ENCODE assay signal across 9 mouse cellular contexts in genomic region chr11:52097596-52097995, GRCm38 (mm10). TPM values are rescaled to one million over a fixed set of nuclear protein-coding genes. Genes with fewer than 3 reads are reported as not detected.
DNase-seq lines count a peak whose midpoint lies in the region; ATAC-seq and TF ChIP-seq lines count a peak whose summit lies in the region.
"Had no signal": no experiment of that assay in that cellular context is flagged by ENCODE, and none has a peak within 500 bp of the region (broad histone marks: within the 10 kb centered on the region; RNA-seq: fewer than 3 reads in every experiment).

No protein-coding gene starts in this region.

- peak overlapping the region; percentile 100; the same call in 1 of the 2 replicates for H3K27ac ChIP-seq in kidney, postnatal 0 days
- H3K27ac ChIP-seq in hindbrain, embryonic 16.5 days (ENCODE audit: low read depth, low read length) = peak overlapping the region; percentile 100
- no peak overlapping the region for H3K27ac ChIP-seq in neural tube, embryonic 12.5 days

- H3K4me1 ChIP-seq in kidney, postnatal 0 days (replicated peaks; ENCODE audit: insufficient read depth, low read length) = peaks cover 24% of the 10 kb centered on the region
- H3K4me1 ChIP-seq in hindbrain, embryonic 16.5 days (ENCODE audit: control insufficient read depth, insufficient read depth, low read depth, low read length) = peaks cover 26% of the 10 kb centered on the region
- peaks cover 29% of the 10 kb centered on the region for H3K4me1 ChIP-seq in neural tube, embryonic 12.5 days

- peak overlapping the region; percentile 70; the same call in 1 of the 2 replicates for H3K4me2 ChIP-seq in kidney, postnatal 0 days (ENCODE audit: low read length)
- H3K4me2 ChIP-seq in hindbrain, embryonic 16.5 days (ENCODE audit: low read length) = peak overlapping the region; percentile 91
- peak overlapping the region; percentile 91 for H3K4me2 ChIP-seq in neural tube, embryonic 12.5 days (replicated peaks)

- no peaks in the 10 kb centered on the region for H3K9me3 ChIP-seq in kidney, postnatal 0 days (replicated peaks; ENCODE audit: low read length)
- H3K9me3 ChIP-seq in hindbrain, embryonic 16.5 days (ENCODE audit: control insufficient read depth, low read length) = no peaks in the 10 kb centered on the region
- no peaks in the 10 kb centered on the region for H3K9me3 ChIP-seq in neural tube, embryonic 12.5 days

- H3K27me3 ChIP-seq in kidney, postnatal 0 days (ENCODE audit: insufficient read depth, low read length) = no peaks in the 10 kb centered on the region
- no peaks in the 10 kb centered on the region for H3K27me3 ChIP-seq in hindbrain, embryonic 16.5 days (replicated peaks; ENCODE audit: control insufficient read depth, insufficient read depth, low read length)
- H3K27me3 ChIP-seq in neural tube, embryonic 12.5 days (replicated peaks) = no peaks in the 10 kb centered on the region

- WGBS in kidney, postnatal 0 days = 58% methylated on average over 2 of the region's 2 CpGs
- WGBS in hindbrain, embryonic 16.5 days = 58% methylated on average over 2 of the region's 2 CpGs
- 76% methylated on average over 2 of the region's 2 CpGs for WGBS in neural tube, embryonic 12.5 days

- no peak overlapping the region for H3K9ac ChIP-seq in kidney, postnatal 0 days (ENCODE audit: low read depth, low read length)
- peak overlapping the region; percentile 99 for H3K9ac ChIP-seq in hindbrain, embryonic 16.5 days (ENCODE audit: low read depth, low read length)
- H3K9ac ChIP-seq in neural tube, embryonic 12.5 days = peak overlapping the region; percentile 100; the same call in 1 of the 2 replicates

- no peak for DNase-seq in kidney, postnatal 0 days (ENCODE audit: low spot score)
- DNase-seq in kidney, adult 9 months = no peak
- DNase-seq in cerebellum, adult 9-11 months = peak; percentile 67
- no peak for DNase-seq in gastrocnemius, postnatal 36 days
- DNase-seq in layer of hippocampus, postnatal 10 days (ENCODE audit: low spot score in 2 of 2) = no peak
- DNase-seq in lung, adult 18-20 months = no peak

- no peak overlapping the region for H3K4me3 ChIP-seq in kidney, postnatal 0 days (replicated peaks; ENCODE audit: low read depth, low read length)
- no peak overlapping the region; the same call in 1 of the 2 replicates for H3K4me3 ChIP-seq in hindbrain, embryonic 16.5 days (ENCODE audit: low read length)
- no peak overlapping the region for H3K4me3 ChIP-seq in neural tube, embryonic 12.5 days

- TF ChIP-seq CTCF in kidney, postnatal 0 days (IDR thresholded peaks at IDR 0.05; ENCODE audit: low read depth) = no peak

- intact Hi-C loops in gastrocnemius, postnatal 36 days (cut with DNase I) = loop anchor here (5.0 kb wide), 1 partner anchor 95 kb away; the partner anchor contains the start of genes Cdkl3 and Ube2b

- no peaks in the 10 kb centered on the region for H3K36me3 ChIP-seq in kidney, postnatal 0 days (ENCODE audit: insufficient read depth, low read length)
- no peaks in the 10 kb centered on the region for H3K36me3 ChIP-seq in hindbrain, embryonic 16.5 days (ENCODE audit: control insufficient read depth, insufficient read depth, low read length)
- H3K36me3 ChIP-seq in neural tube, embryonic 12.5 days = no peaks in the 10 kb centered on the region

- no peak for ATAC-seq in kidney, postnatal 0 days (replicated peaks; ENCODE audit: low FRiP score, low read depth)
- ATAC-seq in hindbrain, embryonic 16.5 days = no peak
- no peak for ATAC-seq in neural tube, embryonic 12.5 days (ENCODE audit: low FRiP score, low read depth)

RNA-seq across cellular contexts. Expression of gene Ppp2ca, which starts 0.9 kb away (rescaled TPM):
- polyA plus RNA-seq in kidney, postnatal 0 days (2015; fragmentation: Nextera tagmentation; extraction: Ambion mirVana) = 60.2 and 63.0 TPM in 2 replicates
- polyA plus RNA-seq in hindbrain, embryonic 16.5 days (2015; fragmentation: Nextera tagmentation; extraction: Ambion mirVana) = 124 and 125 TPM in 2 replicates
- 132 and 143 TPM in 2 replicates for polyA plus RNA-seq in neural tube, embryonic 12.5 days (2016; fragmentation: Nextera tagmentation; extraction: Ambion mirVana)
- total RNA-seq in gastrocnemius, postnatal 36 days (2021) = 10 to 100 TPM; 37.0 to 44.3 TPM
- total RNA-seq in layer of hippocampus, postnatal 10 days (2021) = 100 to 1,000 TPM; 139 to 140 TPM

RNA-seq across cellular contexts. Expression of gene Olfr1373, which starts 47.7 kb away (rescaled TPM):
- not detected in 2 replicates for polyA plus RNA-seq in kidney, postnatal 0 days (2015; fragmentation: Nextera tagmentation; extraction: Ambion mirVana)
- polyA plus RNA-seq in hindbrain, embryonic 16.5 days (2015; fragmentation: Nextera tagmentation; extraction: Ambion mirVana) = not detected in 2 replicates
- polyA plus RNA-seq in neural tube, embryonic 12.5 days (2016; fragmentation: Nextera tagmentation; extraction: Ambion mirVana) = not detected in 2 replicates
- total RNA-seq in gastrocnemius, postnatal 36 days (2021) = not detected
- total RNA-seq in layer of hippocampus, postnatal 10 days (2021) = not detected
- total RNA-seq: heart, postnatal 10 days had no signal
